8 mouse cellular contexts compared by ENCODE assay signal in genomic region chr8:11549706-11550105, GRCm38 (mm10). TPM values are rescaled to one million over a fixed set of nuclear protein-coding genes. Genes with fewer than 3 reads are reported as not detected.
DNase-seq lines count a peak whose midpoint lies in the region; ATAC-seq lines count a peak whose summit lies in the region.

No protein-coding gene starts in this region.

- H3K4me2 ChIP-seq in heart, embryonic 14.5 days (ENCODE audit: low read length) = peak overlapping the region; percentile 72

- peak; percentile 53 to 56 for DNase-seq in cerebellum, adult 18-20 months
- no peak for DNase-seq in cerebellum, adult 11 months
- peak; percentile 77 for DNase-seq in NIH3T3 (ENCODE audit: low read depth)
- peak; percentile 77 for DNase-seq in embryo, embryonic 11 days
- DNase-seq in kidney, postnatal 4 days = peak; percentile 69 to 81
- peak; percentile 41 to 65 for DNase-seq in spleen, postnatal 14 days (ENCODE audit: low spot score in 2 of 2)

- H3K9me3 ChIP-seq in heart, embryonic 14.5 days (ENCODE audit: control insufficient read depth, low read length) = no peaks in the 10 kb centered on the region

- H3K4me3 ChIP-seq in heart, embryonic 14.5 days (ENCODE audit: control insufficient read depth in 1 of 2, insufficient read depth in 1 of 2, low read depth in 1 of 2, low read length in 2 of 2) = peak overlapping the region; percentile 81 to 85; a peak in 3 of 4 replicates

- peak overlapping the region in 1 of 2 experiments; percentile 89; a peak in 1 of 4 replicates for H3K27ac ChIP-seq in heart, embryonic 14.5 days (replicated peaks in 1 of 2; ENCODE audit: control insufficient read depth in 1 of 2, insufficient read depth in 1 of 2, low read depth in 2 of 2, low read length in 2 of 2)

- peak overlapping the region; percentile 86 for H3K9ac ChIP-seq in heart, embryonic 14.5 days (ENCODE audit: low read length)

- H3K4me1 ChIP-seq in heart, embryonic 14.5 days (ENCODE audit: control insufficient read depth in 2 of 2, insufficient read depth in 2 of 2, low read length in 2 of 2) = peaks cover 0 to 17% of the 10 kb centered on the region in 2 experiments; a peak in 3 of 4 replicates

- no peak for ATAC-seq in heart, embryonic 14.5 days (ENCODE audit: insufficient number of reproducible peaks, insufficient read depth, low FRiP score, low read depth)
- peak; percentile 54 for ATAC-seq in megakaryocyte, adult 5-6 weeks (ENCODE audit: poor library complexity, severe bottlenecking)

- no peaks in the 10 kb centered on the region for H3K27me3 ChIP-seq in heart, embryonic 14.5 days (ENCODE audit: control insufficient read depth, insufficient read depth, low read length)

- peaks cover 19% of the 10 kb centered on the region; the same call in 1 of the 2 replicates for H3K36me3 ChIP-seq in heart, embryonic 14.5 days (ENCODE audit: control insufficient read depth, insufficient read depth, low read length)

- WGBS in heart, embryonic 14.5 days = 19% methylated on average over 7 of the region's 7 CpGs

RNA-seq across cellular contexts. Expression of gene Cars2, which starts 0.9 kb away (rescaled TPM):
- polyA plus RNA-seq in heart, embryonic 14.5 days (2014; fragmentation: Nextera tagmentation; extraction: Ambion mirVana) = 27.9 and 31.1 TPM in 2 replicates
- 17.2 and 20.7 TPM in 2 replicates for total RNA-seq in megakaryocyte, adult 5-6 weeks (2015)
- 23.3 and 25.5 TPM in 2 replicates for total RNA-seq in megakaryocyte, adult 5-6 weeks (2017)

RNA-seq across cellular contexts. Expression of gene Ing1, which starts 5.7 kb away (rescaled TPM):
- polyA plus RNA-seq in heart, embryonic 14.5 days (2014; fragmentation: Nextera tagmentation; extraction: Ambion mirVana) = 25.7 and 26.6 TPM in 2 replicates
- total RNA-seq in megakaryocyte, adult 5-6 weeks (2015) = 42.5 and 42.9 TPM in 2 replicates
- 47.4 and 55.3 TPM in 2 replicates for total RNA-seq in megakaryocyte, adult 5-6 weeks (2017)

RNA-seq across cellular contexts. Expression of gene Naxd, which starts 52.4 kb away (rescaled TPM):
- 74.5 and 82.8 TPM in 2 replicates for polyA plus RNA-seq in heart, embryonic 14.5 days (2014; fragmentation: Nextera tagmentation; extraction: Ambion mirVana)
- total RNA-seq in megakaryocyte, adult 5-6 weeks (2015) = 39.8 and 53.9 TPM in 2 replicates
- total RNA-seq in megakaryocyte, adult 5-6 weeks (2017) = 45.7 and 58.1 TPM in 2 replicates
